Mouse (Mus musculus) neural tube, embryonic 15.5 days (tissue): ENCODE measurements around the gene Duoxa1. TPM values are rescaled to one million over a fixed set of nuclear protein-coding genes. Genes with fewer than 3 reads are reported as not detected.
A peak's percentile ranks its signal among the peaks of the same experiment; 100 is the strongest.
"Not testable (repeated sequence)": the region's sequence is repeated elsewhere in the genome, so short reads cannot be mapped to it uniquely, and the experiment has no call there.

Experiments used
- ATAC-seq: fragments of 200-750 bp; cut with Nextera tagmentation; 2 replicates; pipeline ENCODE4 v1.8.0; 2017; ENCODE audit warnings: mild to moderate bottlenecking, moderate TSS enrichment, moderate library complexity; ENCODE audit not compliant: low FRiP score
- H3K27ac ChIP-seq: fragments of 300-500 bp; sonication (generic); replicated peaks from 2 replicates; pipeline ENCODE4 v1.5.1; 2015; ENCODE audit warnings: mild to moderate bottlenecking, inconsistent platforms
- H3K27me3 ChIP-seq: fragments of 300-500 bp; sonication (generic); replicated peaks from 2 replicates; pipeline ENCODE4 v1.6.1; 2015; ENCODE audit warnings: inconsistent platforms
- H3K36me3 ChIP-seq: fragments of 300-500 bp; sonication (generic); 2 replicates; pipeline ENCODE4 v1.6.1; 2015; ENCODE audit warnings: inconsistent platforms
- H3K4me1 ChIP-seq: fragments of 300-500 bp; sonication (generic); 2 replicates; pipeline ENCODE4 v1.6.1; 2015; ENCODE audit warnings: inconsistent platforms
- H3K4me2 ChIP-seq: fragments of 300-500 bp; sonication (generic); 2 replicates; pipeline ENCODE4 v1.6.1; 2015; ENCODE audit warnings: inconsistent platforms, mild to moderate bottlenecking, moderate library complexity
- H3K4me3 ChIP-seq: fragments of 300-500 bp; sonication (generic); replicated peaks from 2 replicates; pipeline ENCODE4 v1.5.1; 2015; ENCODE audit warnings: mild to moderate bottlenecking, inconsistent platforms
- H3K9ac ChIP-seq: fragments of 300-500 bp; sonication (generic); replicated peaks from 2 replicates; pipeline ENCODE4 v1.6.1; 2015; ENCODE audit warnings: mild to moderate bottlenecking, inconsistent platforms
- H3K9me3 ChIP-seq: fragments of 300-500 bp; sonication (generic); replicated peaks from 2 replicates; pipeline ENCODE4 v1.6.1; 2016; ENCODE audit warnings: inconsistent platforms
- WGBS: fragments of 180-500 bp; shearing (Covaris S2); methylation state at CpG from one replicate; pipeline ENCODE4 v1.1.7; 2015; ENCODE audit warnings: mixed read lengths; 5-methylcytosine and 5-hydroxymethylcytosine counted together
- polyA plus RNA-seq: library from polyadenylated mRNA; unstranded; fragments of >200 nt; fragmentation: Nextera tagmentation; extraction: Ambion mirVana; gene quantifications from 2 replicates; pipeline ENCODE4 v1.2.1, GENCODE M21; 2015

Duoxa1 gene
- polyA plus RNA-seq, 1 experiment from 2014 or later = 0.17 TPM

DNA sequence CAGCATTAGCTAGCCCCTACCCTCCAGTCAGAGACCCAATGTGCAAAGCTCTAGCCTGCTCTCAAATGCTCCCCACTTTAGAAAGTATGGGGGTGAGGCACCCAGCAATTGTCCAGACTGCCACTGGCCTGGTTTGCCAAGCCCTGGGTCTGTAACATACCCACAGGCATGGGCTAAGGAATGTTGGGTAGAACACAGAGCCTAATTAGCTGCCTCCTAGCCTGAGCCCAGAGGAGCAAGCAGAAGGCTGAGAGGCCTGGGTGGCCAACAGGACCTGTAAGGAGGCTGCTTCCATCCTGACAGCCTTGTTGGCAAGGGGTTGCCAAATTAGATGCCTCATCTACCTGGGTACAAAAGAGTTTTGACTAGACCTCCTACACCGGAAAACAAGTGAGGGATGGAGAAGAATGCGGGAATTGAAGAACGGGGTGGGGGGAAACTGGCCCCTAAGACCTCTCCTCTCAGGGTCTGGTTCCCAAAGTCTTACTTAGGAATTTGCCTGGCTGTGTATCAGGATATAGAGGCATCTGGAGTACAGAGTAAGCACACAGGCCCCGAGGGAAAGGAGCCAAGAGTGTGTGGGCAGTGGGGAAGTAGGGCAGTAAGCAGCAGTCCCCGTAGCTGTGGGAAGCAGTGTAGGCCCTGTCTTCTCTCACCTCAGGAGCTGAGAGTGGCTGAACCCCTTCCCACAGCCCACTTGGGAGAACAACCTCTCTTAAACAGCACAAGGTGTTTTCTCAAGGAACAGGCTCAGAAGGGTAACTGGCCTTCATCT is 37.8 kb upstream of the Duoxa1 start:
- peaks cover 18% of the 10 kb centered on the region for H3K36me3 ChIP-seq
- ATAC-seq = no peak
- no peaks in the 10 kb centered on the region for H3K9me3 ChIP-seq
- H3K27ac ChIP-seq = peak overlapping the region; percentile 87
- 57% methylated on average over 5 of the region's 5 CpGs for WGBS
- 0 out of 2 replicates have a peak overlapping the region, but pooled peaks have one; percentile 2 for H3K4me2 ChIP-seq
- H3K4me3 ChIP-seq = no peak overlapping the region
- no peaks in the 10 kb centered on the region for H3K27me3 ChIP-seq
- peaks cover 60% of the 10 kb centered on the region for H3K4me1 ChIP-seq
- H3K9ac ChIP-seq = 0 out of 2 replicates have a peak overlapping the region, but pooled peaks have one; percentile 10

- peaks cover 57% of the 10 kb centered on the region for H3K4me1 ChIP-seq
- peak overlapping the region; percentile 56 for H3K4me3 ChIP-seq
- ATAC-seq = peak; percentile 51
- H3K9ac ChIP-seq = peak overlapping the region; percentile 85
- H3K27ac ChIP-seq = peak overlapping the region; percentile 99
- H3K36me3 ChIP-seq = 0 out of 2 replicates have a peak, but pooled peaks cover 6% of the 10 kb centered on the region
- WGBS = 8% methylated on average over 14 of the region's 14 CpGs
- no peaks in the 10 kb centered on the region for H3K9me3 ChIP-seq
- H3K27me3 ChIP-seq = no peaks in the 10 kb centered on the region
- H3K4me2 ChIP-seq = peak overlapping the region; percentile 70
Measured at GRCm38 (mm10) chr2:122349136-122349785, 35.7 kb upstream of the Duoxa1 start.

DNA sequence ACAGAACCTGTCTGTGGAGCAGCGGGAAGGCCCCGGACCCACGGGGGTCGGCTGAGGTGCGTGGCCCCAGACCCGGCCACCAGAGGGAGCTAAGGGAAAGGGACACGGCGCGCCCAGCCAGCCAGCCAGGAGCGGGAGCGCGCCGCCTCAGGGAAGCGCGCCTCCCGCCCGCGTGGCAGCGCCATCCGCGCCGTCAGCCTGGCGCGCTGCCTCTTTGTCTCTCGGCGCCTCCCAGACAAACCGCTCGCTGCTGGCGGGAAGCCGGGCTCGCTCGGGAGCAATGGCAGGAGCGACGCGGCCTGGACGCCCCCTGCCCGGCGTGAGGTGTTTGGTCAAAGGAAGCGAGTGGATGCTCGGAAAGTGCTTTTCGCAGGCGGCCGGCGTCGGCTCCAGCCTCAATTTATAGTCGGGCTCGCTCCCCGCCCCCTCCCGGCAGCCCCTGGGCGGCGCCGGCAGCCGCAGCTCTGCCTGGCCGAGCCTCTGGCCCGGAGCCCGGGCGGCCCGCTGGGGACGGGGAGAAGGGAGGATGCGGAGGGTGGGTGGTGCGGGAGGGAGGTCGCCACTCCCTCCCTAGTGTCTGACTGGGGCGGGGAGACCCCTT is 35.1 kb upstream of the Duoxa1 start:
- peak overlapping the region; percentile 85 for H3K9ac ChIP-seq
- WGBS = 0% methylated on average over 50 of the region's 63 CpGs
- ATAC-seq = peak; percentile 82

DNA sequence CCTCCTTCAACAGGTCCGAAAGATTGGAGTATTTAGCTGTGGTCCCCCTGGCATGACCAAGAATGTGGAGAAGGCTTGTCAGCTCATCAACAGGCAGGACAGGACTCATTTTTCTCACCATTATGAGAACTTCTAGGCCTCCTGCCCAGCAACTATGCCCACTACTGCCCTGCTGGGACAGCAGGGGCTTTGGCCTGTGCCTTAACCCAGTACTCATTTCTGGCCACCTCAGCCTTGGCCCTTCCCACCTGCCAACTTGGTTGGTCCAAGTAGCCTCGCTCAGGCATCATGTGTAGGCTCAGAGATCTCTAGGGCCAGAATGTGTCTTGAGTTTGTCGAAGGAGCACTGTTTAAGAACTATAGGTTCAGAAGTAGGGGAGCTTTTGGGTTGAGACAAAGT is 33.7 kb upstream of the Duoxa1 start:
- H3K27ac ChIP-seq = no peak overlapping the region
- no peak for ATAC-seq
- no peak overlapping the region for H3K4me2 ChIP-seq
- 87% methylated on average over 3 of the region's 3 CpGs for WGBS
- H3K4me3 ChIP-seq = no peak overlapping the region
- no peaks in the 10 kb centered on the region for H3K9me3 ChIP-seq
- H3K27me3 ChIP-seq = no peaks in the 10 kb centered on the region
- no peak overlapping the region for H3K9ac ChIP-seq
- no peaks in the 10 kb centered on the region for H3K36me3 ChIP-seq
- H3K4me1 ChIP-seq = peaks cover 37% of the 10 kb centered on the region

More for the DNA sequence above, 35.1 kb upstream of the Duoxa1 start:
- H3K9me3 ChIP-seq = no peaks in the 10 kb centered on the region
- H3K27ac ChIP-seq = peak overlapping the region; percentile 99
- no peaks in the 10 kb centered on the region for H3K36me3 ChIP-seq
- H3K4me3 ChIP-seq = peak overlapping the region; percentile 56
- H3K27me3 ChIP-seq = no peaks in the 10 kb centered on the region
- H3K4me1 ChIP-seq = peaks cover 51% of the 10 kb centered on the region
- peak overlapping the region; percentile 70 for H3K4me2 ChIP-seq

DNA sequence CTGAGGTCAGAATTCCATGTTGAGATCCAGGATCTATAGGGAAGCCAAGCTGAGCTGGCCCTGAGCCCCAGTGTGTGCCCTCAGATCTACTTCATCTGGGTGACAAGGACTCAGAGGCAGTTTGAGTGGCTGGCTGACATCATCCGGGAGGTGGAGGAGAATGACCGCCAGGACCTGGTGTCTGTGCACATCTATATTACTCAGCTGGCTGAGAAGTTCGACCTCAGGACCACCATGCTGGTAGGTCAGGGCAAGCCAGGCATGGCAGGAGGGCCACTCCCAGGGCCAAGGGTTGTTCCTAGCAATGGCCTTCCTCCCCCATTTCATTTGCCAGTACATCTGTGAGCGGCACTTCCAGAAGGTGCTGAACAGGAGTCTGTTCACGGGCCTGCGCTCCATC is 32.6 kb upstream of the Duoxa1 start:
- H3K27ac ChIP-seq, H3K4me2 ChIP-seq, H3K27me3 ChIP-seq, ATAC-seq, H3K4me3 ChIP-seq, H3K36me3 ChIP-seq, H3K9me3 ChIP-seq, H3K9ac ChIP-seq: not testable (repeated sequence)
- WGBS = 92% methylated on average over 6 of the region's 6 CpGs
- H3K4me1 ChIP-seq = peaks cover 26% of the 10 kb centered on the region

DNA sequence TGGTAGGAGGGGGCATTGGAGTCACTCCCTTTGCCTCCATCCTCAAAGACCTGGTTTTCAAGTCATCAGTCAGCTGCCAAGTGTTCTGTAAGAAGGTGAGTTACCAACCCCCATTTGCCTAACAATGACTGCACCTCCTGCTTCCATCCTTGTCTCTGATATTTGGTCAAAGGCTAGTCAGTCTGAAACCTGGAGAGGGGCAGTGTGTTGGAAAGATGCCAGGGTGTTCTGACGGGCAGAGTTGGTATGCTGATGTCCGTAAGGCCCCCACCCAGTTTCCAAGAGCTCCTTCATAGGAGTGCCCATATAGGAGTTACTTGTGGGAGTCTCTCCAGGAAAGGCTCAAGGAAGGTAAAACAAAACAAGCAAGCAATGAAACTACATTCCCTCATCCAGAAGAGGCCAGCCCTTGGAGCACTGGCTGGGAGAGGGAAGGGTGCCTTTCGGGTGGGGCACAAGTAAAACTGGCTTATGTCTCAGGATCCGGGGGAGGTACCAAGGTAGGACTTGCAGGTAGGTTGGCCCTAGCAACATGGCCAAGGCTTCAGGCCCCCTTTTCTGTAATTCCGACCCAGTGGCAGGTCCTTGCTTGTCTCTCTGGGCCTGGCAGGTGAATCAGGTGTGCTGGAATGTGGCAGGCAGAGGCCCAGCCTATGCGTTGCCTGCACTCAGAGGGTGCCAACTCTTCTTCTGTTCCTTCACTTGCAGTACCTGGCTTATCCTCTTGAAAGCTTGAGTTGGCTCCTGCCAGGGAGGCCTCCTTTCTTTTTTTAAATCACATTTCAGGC is 31.8 kb upstream of the Duoxa1 start:
- no peaks in the 10 kb centered on the region for H3K9me3 ChIP-seq
- H3K9ac ChIP-seq = no peak overlapping the region
- peaks cover 21% of the 10 kb centered on the region for H3K4me1 ChIP-seq
- no peak for ATAC-seq
- H3K27me3 ChIP-seq = no peaks in the 10 kb centered on the region
- H3K27ac ChIP-seq = no peak overlapping the region
- H3K4me3 ChIP-seq = no peak overlapping the region
- no peaks in the 10 kb centered on the region for H3K36me3 ChIP-seq
- 87% methylated on average over 6 of the region's 6 CpGs for WGBS
- H3K4me2 ChIP-seq = no peak overlapping the region

- peak; percentile 50; the same call in 1 of the 2 replicates for ATAC-seq
Measured at GRCm38 (mm10) chr2:122337291-122337690, 23.8 kb upstream of the Duoxa1 start.

GRCm38 (mm10) chr2:122334170-122334569 is 20.6 kb upstream of the Duoxa1 start:
- no peaks in the 10 kb centered on the region for H3K4me1 ChIP-seq
- WGBS = 72% methylated on average over 3 of the region's 3 CpGs

More at GRCm38 (mm10) chr2:122337291-122337690, 23.8 kb upstream of the Duoxa1 start:
- Histone ChIP-seq H3K36me3 (no peaks in the 10 kb centered on the region), H3K4me1 (no peaks in the 10 kb centered on the region), H3K27ac (no peak overlapping the region), H3K4me2 (peak overlapping the region; percentile 32), H3K4me3 (peak overlapping the region; percentile 8; the same call in 1 of the 2 replicates), H3K9ac (no peak overlapping the region), H3K9me3 (no peaks in the 10 kb centered on the region), H3K27me3 (no peaks in the 10 kb centered on the region)
- WGBS = 57% methylated on average over 21 of the region's 21 CpGs

DNA sequence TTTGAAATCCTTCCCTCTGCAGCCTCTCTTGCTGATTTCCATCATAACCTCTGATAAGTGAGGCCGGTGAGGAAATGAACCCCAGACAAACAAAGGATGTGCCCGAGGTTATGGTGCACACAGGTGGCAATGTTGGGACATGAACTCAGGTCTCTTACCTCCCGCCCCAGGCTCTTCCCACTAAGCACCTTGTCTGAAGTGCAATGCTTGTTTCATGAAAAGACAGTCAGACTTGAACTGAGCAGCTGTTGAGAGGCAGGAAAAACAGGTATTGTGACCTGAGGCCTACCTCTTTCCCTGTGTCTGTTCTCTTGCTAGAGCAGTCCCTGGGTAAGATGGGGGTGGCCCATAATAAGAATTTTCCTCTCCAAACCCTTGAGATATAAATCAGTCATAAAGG is 18.7 kb upstream of the Duoxa1 start:
- WGBS = 91% methylated on average over 3 of the region's 3 CpGs
- H3K4me1 ChIP-seq = no peaks in the 10 kb centered on the region
- no peak overlapping the region for H3K27ac ChIP-seq
- no peaks in the 10 kb centered on the region for H3K27me3 ChIP-seq
- H3K36me3 ChIP-seq = no peaks in the 10 kb centered on the region
- H3K4me2 ChIP-seq = no peak overlapping the region
- ATAC-seq = no peak
- H3K9ac ChIP-seq = no peak overlapping the region
- H3K9me3 ChIP-seq = no peaks in the 10 kb centered on the region
- H3K4me3 ChIP-seq = no peak overlapping the region

More at GRCm38 (mm10) chr2:122334170-122334569, 20.6 kb upstream of the Duoxa1 start:
- Histone ChIP-seq H3K4me3 (no peak overlapping the region), H3K36me3 (no peaks in the 10 kb centered on the region), H3K27ac (no peak overlapping the region), H3K9me3 (no peaks in the 10 kb centered on the region), H3K9ac (no peak overlapping the region), H3K27me3 (no peaks in the 10 kb centered on the region), H3K4me2 (no peak overlapping the region)
- no peak for ATAC-seq

GRCm38 (mm10) chr2:122330317-122330716 is 16.8 kb upstream of the Duoxa1 start:
- not testable (repeated sequence) for H3K4me1 ChIP-seq

DNA sequence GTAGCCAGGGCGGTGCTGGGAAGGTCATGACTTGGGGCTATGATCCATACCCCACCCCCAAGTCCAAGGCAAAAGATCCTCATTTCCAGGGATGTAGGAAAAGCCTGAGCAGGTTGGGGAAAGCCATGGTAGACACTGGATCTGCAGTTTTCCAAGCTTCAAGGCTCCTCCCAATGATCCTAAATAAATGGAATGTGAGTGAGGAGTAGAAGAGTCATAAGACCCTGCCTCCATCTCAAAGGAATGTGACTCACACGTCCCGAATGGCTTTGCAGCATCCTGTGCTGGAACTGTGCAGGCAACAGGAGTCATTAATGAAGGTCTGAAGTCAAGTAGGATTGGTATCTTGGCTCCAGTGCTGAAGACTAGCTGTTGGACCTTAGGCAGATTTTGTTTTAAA is 14.5 kb upstream of the Duoxa1 start:
- Histone ChIP-seq H3K4me1 (no peaks in the 10 kb centered on the region), H3K4me3 (no peak overlapping the region), H3K4me2 (no peak overlapping the region), H3K9me3 (no peaks in the 10 kb centered on the region), H3K9ac (no peak overlapping the region), H3K27me3 (no peaks in the 10 kb centered on the region), H3K27ac (no peak overlapping the region), H3K36me3 (no peaks in the 10 kb centered on the region)
- ATAC-seq = no peak
- WGBS = 80% methylated on average over 3 of the region's 3 CpGs

More at GRCm38 (mm10) chr2:122330317-122330716, 16.8 kb upstream of the Duoxa1 start:
- ATAC-seq, H3K4me2 ChIP-seq, H3K4me3 ChIP-seq, H3K27ac ChIP-seq, H3K36me3 ChIP-seq, H3K9me3 ChIP-seq, H3K27me3 ChIP-seq, H3K9ac ChIP-seq: not testable (repeated sequence)
- 90% methylated on average over 6 of the region's 6 CpGs for WGBS
